Mouse (Mus musculus) stomach, embryonic 14.5 days (tissue): ENCODE data around the gene Plxnb3. TPM values are rescaled to one million over a fixed set of nuclear protein-coding genes. Genes with fewer than 3 reads are reported as not detected.

Source experiments
- ATAC-seq: fragments of 200-750 bp; cut with Nextera tagmentation; 2 replicates; pipeline ENCODE4 v1.8.0; 2017; ENCODE audit warnings: low read depth, moderate TSS enrichment; ENCODE audit not compliant: insufficient number of reproducible peaks, insufficient read depth, low FRiP score
- H3K27ac ChIP-seq: fragments of 300-500 bp; sonication (generic); 2 replicates; pipeline ENCODE4 v1.5.1; 2014; ENCODE audit warnings: mild to moderate bottlenecking, low read length, moderate library complexity, mixed read lengths
- H3K27me3 ChIP-seq: fragments of 300-500 bp; sonication (generic); 2 replicates; pipeline ENCODE4 v1.6.1; 2014; ENCODE audit warnings: low read length, control low read depth, mixed read lengths; ENCODE audit not compliant: control insufficient read depth, insufficient read depth
- H3K36me3 ChIP-seq: fragments of 300-500 bp; sonication (generic); 2 replicates; pipeline ENCODE4 v1.6.1; 2014; ENCODE audit warnings: mild to moderate bottlenecking, control low read depth, low read length, moderate library complexity, mixed read lengths; ENCODE audit not compliant: control insufficient read depth, insufficient read depth
- H3K4me1 ChIP-seq: fragments of 300-500 bp; sonication (generic); 2 replicates; pipeline ENCODE4 v1.6.1; 2014; ENCODE audit warnings: low read length, control low read depth, mixed read lengths; ENCODE audit not compliant: control insufficient read depth, insufficient read depth
- H3K4me2 ChIP-seq: fragments of 300-500 bp; sonication (generic); replicated peaks from 2 replicates; pipeline ENCODE4 v1.6.1; 2014; ENCODE audit warnings: low read depth, low read length, control low read depth
- H3K4me3 ChIP-seq: fragments of 300-500 bp; sonication (generic); 2 replicates; pipeline ENCODE4 v1.5.1; 2014; ENCODE audit warnings: low read depth, low read length, control low read depth
- H3K9ac ChIP-seq: fragments of 300-500 bp; sonication (generic); replicated peaks from 2 replicates; pipeline ENCODE4 v1.6.1; 2014; ENCODE audit warnings: low read depth, mild to moderate bottlenecking, control low read depth, low read length, moderate library complexity, mixed read lengths
- H3K9me3 ChIP-seq: fragments of 300-500 bp; sonication (generic); 2 replicates; pipeline ENCODE4 v1.6.1; 2016; ENCODE audit warnings: low read depth, low read length, control low read depth; ENCODE audit not compliant: control insufficient read depth
- WGBS: fragments of 180-500 bp; shearing (Covaris S2); extraction: QIAGEN DNeasy Blood & Tissue Kit; methylation state at CpG from one replicate; pipeline ENCODE4 v1.1.7; 2014; 5-methylcytosine and 5-hydroxymethylcytosine counted together
- polyA plus RNA-seq: library from polyadenylated mRNA; unstranded; fragments of >200 nt; fragmentation: Nextera tagmentation; extraction: Ambion mirVana; gene quantifications from 2 replicates; pipeline ENCODE4 v1.2.1, GENCODE M21; 2014

Plxnb3 gene
- polyA plus RNA-seq, 1 experiment from 2014 or later: 0.78 TPM

DNA sequence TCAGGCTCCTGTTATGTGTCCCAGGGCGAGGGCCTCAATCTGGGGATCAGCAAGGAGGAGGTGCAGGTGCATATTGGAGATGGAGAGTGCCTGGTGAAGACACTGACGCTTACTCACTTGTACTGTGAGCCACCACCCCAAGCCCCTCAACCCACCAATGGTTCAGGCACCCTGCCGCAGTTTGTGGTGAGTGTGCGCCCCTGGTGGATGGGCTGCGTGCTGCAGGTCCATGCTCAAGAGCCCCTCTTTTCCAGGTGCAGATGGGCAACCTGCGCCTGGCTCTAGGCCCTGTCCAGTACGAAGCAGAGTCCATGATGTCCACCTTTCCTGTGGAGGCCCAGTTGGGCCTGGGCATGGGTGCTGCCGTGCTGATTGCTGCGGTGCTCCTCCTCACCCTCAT lies 10.4 kb downstream of the Plxnb3 start:
- Histone ChIP-seq H3K9ac (no peak overlapping the region), H3K27ac (no peak overlapping the region), H3K9me3 (no peaks in the 10 kb centered on the region), H3K4me2 (no peak overlapping the region), H3K36me3 (no peaks in the 10 kb centered on the region), H3K27me3 (no peaks in the 10 kb centered on the region), H3K4me1 (no peaks in the 10 kb centered on the region), H3K4me3 (no peak overlapping the region)
- ATAC-seq: no peak
- 62% methylated on average over 9 of the region's 9 CpGs for WGBS

DNA sequence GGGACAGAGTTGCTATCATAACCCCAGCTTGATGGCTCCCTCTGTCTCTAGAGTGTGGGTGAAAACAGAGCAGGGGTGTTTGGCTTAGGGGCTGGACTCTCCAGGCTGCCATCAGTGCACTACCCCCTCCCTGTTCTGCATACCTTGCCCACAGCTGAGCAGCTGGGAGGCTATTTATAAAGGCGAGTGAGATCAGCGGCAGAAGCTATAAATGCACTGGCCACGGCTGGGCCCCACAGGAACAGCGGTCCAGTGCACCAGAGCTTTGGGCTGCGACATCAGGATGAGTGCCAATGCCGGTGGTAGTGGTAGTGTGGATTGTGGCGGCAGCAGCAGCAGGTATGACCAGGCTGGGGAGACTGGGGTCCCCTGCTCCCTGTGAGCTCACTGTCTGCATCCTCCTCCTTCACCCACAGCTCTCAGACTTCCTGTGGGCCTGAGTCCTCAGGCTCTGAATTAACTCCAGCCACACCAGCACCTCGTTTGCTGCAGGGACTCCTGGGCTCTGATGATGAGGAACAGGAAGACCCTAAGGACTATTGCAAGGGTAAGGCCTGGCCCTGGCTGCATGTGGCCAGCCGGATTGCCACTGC lies 17.4 kb downstream of the Plxnb3 start, which contains the start of gene Srpk3:
TSS of gene Srpk3 (plus strand) at position 238 of the 593 bp plus-strand sequence.
- Histone ChIP-seq H3K27me3 (no peaks in the 10 kb centered on the region), H3K27ac (peak within 1 kb of the TSS; percentile 27; the same call in 1 of the 2 replicates), H3K4me2 (no peak within 1 kb of the TSS), H3K4me1 (no peaks in the 10 kb centered on the region), H3K9ac (no peak within 1 kb of the TSS), H3K4me3 (no peak within 1 kb of the TSS), H3K36me3 (peaks cover 9% of the 10 kb centered on the region; the same call in 1 of the 2 replicates), H3K9me3 (no peaks in the 10 kb centered on the region)
- ATAC-seq: no peak
- WGBS: 46% methylated on average over 9 of the region's 9 CpGs

DNA sequence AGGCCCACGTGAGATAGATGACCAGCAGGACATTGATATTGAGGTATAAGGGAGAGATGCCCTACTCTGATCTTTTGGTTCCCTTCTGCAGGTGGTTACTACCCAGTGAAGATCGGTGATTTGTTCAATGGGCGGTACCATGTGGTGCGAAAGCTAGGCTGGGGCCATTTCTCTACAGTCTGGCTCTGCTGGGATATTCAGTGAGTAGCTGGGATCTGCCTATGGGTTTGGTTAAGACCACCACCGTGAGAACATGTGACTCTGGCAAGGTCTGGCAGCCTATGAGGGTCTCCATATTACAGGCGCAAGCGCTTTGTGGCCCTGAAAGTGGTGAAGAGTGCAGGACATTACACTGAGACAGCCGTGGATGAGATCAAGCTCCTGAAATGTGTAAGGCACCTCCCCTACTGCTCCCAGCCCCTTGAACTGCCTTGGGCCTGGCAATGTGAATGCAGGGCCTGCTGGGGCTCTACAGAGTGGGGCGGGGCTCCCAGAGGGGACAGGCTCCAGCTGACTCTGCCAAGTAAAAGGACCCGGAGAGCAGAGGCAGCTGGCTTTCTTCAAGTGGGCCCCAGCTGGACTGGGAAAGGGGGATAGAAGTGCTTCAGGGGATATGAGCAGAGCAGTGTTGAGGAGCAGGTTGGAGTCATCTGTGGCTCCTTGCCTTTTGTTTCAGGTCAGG lies 18.1 kb downstream of the Plxnb3 start:
- Histone ChIP-seq H3K4me2 (no peak overlapping the region), H3K9ac (no peak overlapping the region), H3K4me1 (no peaks in the 10 kb centered on the region), H3K36me3 (peaks cover 12% of the 10 kb centered on the region; the same call in 1 of the 2 replicates), H3K27ac (peak overlapping the region; percentile 27; the same call in 1 of the 2 replicates), H3K4me3 (no peak overlapping the region), H3K27me3 (no peaks in the 10 kb centered on the region), H3K9me3 (no peaks in the 10 kb centered on the region)
- ATAC-seq: peak; percentile 86; the same call in 1 of the 2 replicates
- WGBS: 64% methylated on average over 10 of the region's 10 CpGs

DNA sequence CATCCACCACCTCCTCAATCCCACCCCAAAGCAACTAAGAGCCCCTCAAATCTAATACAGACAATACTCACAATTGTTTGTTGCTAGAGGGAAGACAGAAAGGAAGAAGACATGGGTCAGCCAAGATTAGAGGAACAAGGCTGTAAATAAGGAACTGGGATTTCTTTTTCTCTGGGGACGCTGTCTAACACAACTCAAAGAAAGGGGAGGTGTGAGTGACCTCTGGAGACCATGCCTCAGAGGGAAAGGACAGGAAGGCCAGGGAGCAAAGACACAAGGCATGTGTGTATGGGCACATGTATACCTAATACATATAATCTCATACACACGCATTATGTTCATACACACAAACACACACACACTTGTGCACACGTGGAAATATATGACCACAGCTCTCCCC lies 25.3 kb downstream of the Plxnb3 start:
- WGBS: 81% methylated on average over 3 of the region's 3 CpGs
- H3K4me3 ChIP-seq: no peak overlapping the region
- H3K27me3 ChIP-seq: no peaks in the 10 kb centered on the region
- no peaks in the 10 kb centered on the region for H3K9me3 ChIP-seq
- ATAC-seq: no peak
- H3K36me3 ChIP-seq: peaks cover 14% of the 10 kb centered on the region
- peaks cover 3% of the 10 kb centered on the region; the same call in 1 of the 2 replicates for H3K4me1 ChIP-seq
- no peak overlapping the region for H3K27ac ChIP-seq
- H3K4me2 ChIP-seq: no peak overlapping the region
- no peak overlapping the region for H3K9ac ChIP-seq

DNA sequence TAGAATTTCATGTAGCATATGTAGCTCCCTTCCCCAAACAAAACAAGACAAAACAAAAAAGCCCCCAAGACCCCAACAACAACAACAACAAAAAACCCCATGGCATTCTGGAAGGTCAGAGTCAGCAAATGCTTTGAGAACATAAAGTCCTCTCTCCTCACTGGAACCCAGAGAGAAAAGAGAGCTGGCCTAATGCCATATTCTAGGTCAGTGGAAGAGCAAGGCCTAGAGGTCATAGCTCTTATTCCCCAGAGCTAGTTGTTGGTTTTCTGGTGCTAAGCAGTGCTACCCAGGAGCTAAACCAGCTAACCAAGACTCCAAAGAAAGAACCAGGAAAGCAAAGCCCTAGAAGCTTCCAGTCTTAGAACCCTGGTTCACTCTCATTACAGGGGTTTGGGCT lies 28.8 kb downstream of the Plxnb3 start:
- Histone ChIP-seq H3K9ac (peak overlapping the region; percentile 45), H3K4me3 (peak overlapping the region; percentile 54), H3K27ac (peak overlapping the region; percentile 81; the same call in 1 of the 2 replicates), H3K4me1 (peaks cover 3% of the 10 kb centered on the region; the same call in 1 of the 2 replicates), H3K9me3 (no peaks in the 10 kb centered on the region), H3K27me3 (no peaks in the 10 kb centered on the region), H3K4me2 (peak overlapping the region; percentile 49), H3K36me3 (peaks cover 2% of the 10 kb centered on the region)
- no peak for ATAC-seq

DNA sequence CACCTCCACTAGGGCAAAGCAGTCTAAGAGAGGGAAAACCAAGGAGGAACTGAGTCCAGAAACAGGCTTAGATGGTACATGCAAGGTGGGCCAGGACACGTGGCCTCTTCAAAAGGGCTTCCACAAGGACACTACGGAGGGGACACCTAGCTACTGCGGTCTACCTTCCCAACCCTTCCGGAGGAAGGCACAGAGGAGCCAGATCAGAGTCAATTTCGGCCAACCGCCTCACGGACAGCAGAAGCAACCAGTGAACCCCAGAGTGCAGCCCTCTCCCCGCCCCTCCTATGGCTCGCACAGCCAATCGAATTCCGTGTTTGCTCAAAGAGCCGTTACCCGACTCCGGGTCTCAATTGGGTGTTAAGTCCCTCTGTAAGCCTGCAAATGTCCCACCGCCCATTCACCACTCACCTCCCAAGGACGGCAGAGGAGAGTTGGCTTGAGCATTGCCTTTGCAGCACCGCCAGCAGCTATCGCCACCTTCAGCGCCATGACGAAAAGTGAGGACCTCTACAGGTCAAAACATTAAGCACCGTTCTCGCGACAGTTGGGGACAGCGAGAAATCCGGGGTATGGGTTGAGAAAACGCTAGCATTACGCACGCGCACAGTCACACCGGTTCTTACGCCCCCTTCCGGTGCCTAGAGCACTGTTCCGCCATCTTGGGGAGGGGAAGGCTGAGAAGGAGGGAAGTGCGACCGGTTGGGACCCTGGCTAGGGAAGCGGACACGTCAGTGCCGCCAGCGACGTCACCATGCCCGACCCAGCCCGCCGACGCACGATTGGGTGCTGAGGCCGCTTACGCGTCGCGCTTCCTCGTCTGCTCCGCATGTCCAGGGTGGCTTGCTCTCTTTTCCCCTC lies 29.7 kb downstream of the Plxnb3 start, which contains the start of the genes Idh3g and Ssr4:
TSS of gene Idh3g (minus strand) at position 534 of the 861 bp plus-strand sequence.
TSS of gene Ssr4 (plus strand) at position 665 of the 861 bp plus-strand sequence.
- peak; percentile 95 for ATAC-seq
- WGBS: 15% methylated on average over 46 of the region's 52 CpGs
- Histone ChIP-seq H3K27ac (peak within 1 kb of the TSS; percentile 81; the same call in 1 of the 2 replicates), H3K36me3 (no peaks in the 10 kb centered on the region; the same call in 1 of the 2 replicates), H3K27me3 (no peaks in the 10 kb centered on the region), H3K4me3 (peak within 1 kb of the TSS; percentile 54), H3K4me2 (peak within 1 kb of the TSS; percentile 49), H3K4me1 (peaks cover 3% of the 10 kb centered on the region; the same call in 1 of the 2 replicates), H3K9me3 (no peaks in the 10 kb centered on the region), H3K9ac (peak within 1 kb of the TSS; percentile 65)

DNA sequence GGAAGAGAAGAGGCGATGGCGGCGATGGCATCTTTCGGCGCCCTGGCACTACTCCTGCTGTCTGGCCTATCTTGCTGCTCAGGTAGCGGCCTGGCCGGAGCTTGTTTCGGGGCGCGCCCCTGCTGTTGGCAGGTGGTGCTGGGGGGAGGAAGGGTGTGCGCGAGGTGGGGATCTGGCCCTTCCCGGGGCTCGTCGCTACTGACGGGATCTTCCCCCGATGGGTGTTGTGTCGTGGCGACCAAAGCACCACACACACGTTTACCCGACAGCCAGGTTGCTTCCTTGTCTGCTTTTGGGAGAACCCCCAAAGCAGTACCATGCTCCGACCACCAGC lies 30.3 kb downstream of the Plxnb3 start:
- Histone ChIP-seq H3K9ac (peak overlapping the region; percentile 65), H3K4me2 (peak overlapping the region; percentile 49), H3K9me3 (no peaks in the 10 kb centered on the region), H3K27ac (peak overlapping the region; percentile 75; the same call in 1 of the 2 replicates), H3K27me3 (no peaks in the 10 kb centered on the region), H3K4me3 (peak overlapping the region; percentile 54), H3K36me3 (no peaks in the 10 kb centered on the region; the same call in 1 of the 2 replicates), H3K4me1 (peaks cover 3% of the 10 kb centered on the region; the same call in 1 of the 2 replicates)
- ATAC-seq: no peak
- 20% methylated on average over 21 of the region's 22 CpGs for WGBS

DNA sequence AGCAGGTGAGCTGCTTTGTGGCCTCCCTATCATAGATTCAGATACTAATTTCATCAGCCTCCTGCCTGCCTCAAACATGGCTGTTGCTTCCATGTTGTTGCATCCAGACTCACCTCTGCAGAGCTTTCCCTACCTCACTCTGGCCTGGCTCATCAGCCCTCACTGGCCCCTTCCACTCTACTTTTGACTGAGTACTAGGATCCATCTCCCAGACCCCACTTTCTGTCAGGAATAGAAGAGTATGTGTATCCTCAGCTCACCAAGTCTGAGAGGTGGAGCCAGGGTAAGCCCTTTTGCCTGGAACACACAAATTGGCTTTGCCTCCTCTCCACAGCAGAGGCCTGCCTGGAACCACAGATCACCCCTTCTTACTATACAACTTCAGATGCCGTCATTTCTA lies 31.6 kb downstream of the Plxnb3 start:
- no peak for ATAC-seq
- WGBS: 92% methylated on average over 1 of the region's 1 CpGs
- peak overlapping the region; percentile 49 for H3K4me2 ChIP-seq
- 0 out of 2 replicates have a peak overlapping the region, but pooled peaks have one; percentile 54 for H3K4me3 ChIP-seq
- peaks cover 3% of the 10 kb centered on the region; the same call in 1 of the 2 replicates for H3K4me1 ChIP-seq
- H3K9ac ChIP-seq: no peak overlapping the region
- H3K27ac ChIP-seq: no peak overlapping the region
- H3K36me3 ChIP-seq: no peaks in the 10 kb centered on the region; the same call in 1 of the 2 replicates
- H3K9me3 ChIP-seq: no peaks in the 10 kb centered on the region
- no peaks in the 10 kb centered on the region for H3K27me3 ChIP-seq
